Mouse (Mus musculus): ENCODE data around the gene Kera. TPM values are rescaled to one million over a fixed set of nuclear protein-coding genes. Genes with fewer than 3 reads are reported as not detected.

The Kera gene
- polyA plus RNA-seq (2014; fragmentation: Nextera tagmentation; extraction: Ambion mirVana) = 0.07 TPM in 1 of 2 replicates, not detected in the other

- ATAC-seq (replicated peaks; ENCODE audit: insufficient number of reproducible peaks, low FRiP score, low TSS enrichment) = no peak
- no peak within 1 kb of the TSS for H3K4me2 ChIP-seq
- H3K4me3 ChIP-seq (ENCODE audit: low read depth, low read length) = no peak within 1 kb of the TSS
- no peaks in the 10 kb centered on the region for H3K36me3 ChIP-seq (ENCODE audit: control insufficient read depth, insufficient read depth, low read length)
- H3K9me3 ChIP-seq (replicated peaks; ENCODE audit: control insufficient read depth, low read length) = no peaks in the 10 kb centered on the region
- H3K4me1 ChIP-seq (ENCODE audit: control insufficient read depth, insufficient read depth, low read length) = no peaks in the 10 kb centered on the region
- no peak within 1 kb of the TSS for H3K9ac ChIP-seq (ENCODE audit: low read depth, low read length)
- no peaks in the 10 kb centered on the region for H3K27me3 ChIP-seq (ENCODE audit: control insufficient read depth, insufficient read depth, low read length)
- 65% methylated on average over 2 of the region's 2 CpGs for WGBS (ENCODE audit: insufficient replicate concordance)
- H3K27ac ChIP-seq (ENCODE audit: low read depth, low read length) = no peak within 1 kb of the TSS
Measured at GRCm38 (mm10) chr10:97606579-97606978, at the start of gene Kera. Kera (plus strand) TSS chr10:97606879.

- H3K4me2 ChIP-seq = no peak within 1 kb of the TSS
- H3K4me3 ChIP-seq (ENCODE audit: low read depth, low read length) = no peak within 1 kb of the TSS
- WGBS (ENCODE audit: insufficient replicate concordance) = 54% methylated on average over 10 of the region's 10 CpGs
- no peak within 1 kb of the TSS for H3K9ac ChIP-seq (ENCODE audit: low read depth, low read length)
- no peaks in the 10 kb centered on the region for H3K9me3 ChIP-seq (replicated peaks; ENCODE audit: control insufficient read depth, low read length)
- peak within 1 kb of the TSS; percentile 22; the same call in 1 of the 2 replicates for H3K27ac ChIP-seq (ENCODE audit: low read depth, low read length)
- no peaks in the 10 kb centered on the region for H3K4me1 ChIP-seq (ENCODE audit: control insufficient read depth, insufficient read depth, low read length)
- no peaks in the 10 kb centered on the region for H3K36me3 ChIP-seq (ENCODE audit: control insufficient read depth, insufficient read depth, low read length)
- H3K27me3 ChIP-seq (ENCODE audit: control insufficient read depth, insufficient read depth, low read length) = no peaks in the 10 kb centered on the region
- no peak for ATAC-seq (replicated peaks; ENCODE audit: insufficient number of reproducible peaks, low FRiP score, low TSS enrichment)
Measured at GRCm38 (mm10) chr10:97564957-97565856, 41.5 kb upstream of the Kera start, which contains the start of gene Lum. Lum (plus strand) TSS chr10:97565128.

- H3K4me3 ChIP-seq (ENCODE audit: low read depth, low read length) = no peak overlapping the region
- 60% methylated on average over 8 of the region's 8 CpGs for WGBS (ENCODE audit: insufficient replicate concordance)
- no peaks in the 10 kb centered on the region for H3K4me1 ChIP-seq (ENCODE audit: control insufficient read depth, insufficient read depth, low read length)
- no peak overlapping the region for H3K4me2 ChIP-seq
- H3K36me3 ChIP-seq (ENCODE audit: control insufficient read depth, insufficient read depth, low read length) = no peaks in the 10 kb centered on the region
- no peaks in the 10 kb centered on the region for H3K9me3 ChIP-seq (replicated peaks; ENCODE audit: control insufficient read depth, low read length)
- no peak for ATAC-seq (replicated peaks; ENCODE audit: insufficient number of reproducible peaks, low FRiP score, low TSS enrichment)
- no peak overlapping the region for H3K27ac ChIP-seq (ENCODE audit: low read depth, low read length)
- H3K27me3 ChIP-seq (ENCODE audit: control insufficient read depth, insufficient read depth, low read length) = no peaks in the 10 kb centered on the region
- no peak overlapping the region for H3K9ac ChIP-seq (ENCODE audit: low read depth, low read length)
Measured at GRCm38 (mm10) chr10:97567489-97568135, 39.1 kb upstream of the Kera start.

- no peak for ATAC-seq (replicated peaks; ENCODE audit: insufficient number of reproducible peaks, low FRiP score, low TSS enrichment)
- no peak overlapping the region for H3K4me3 ChIP-seq (ENCODE audit: low read depth, low read length)
- no peak overlapping the region for H3K4me2 ChIP-seq
- no peak overlapping the region for H3K9ac ChIP-seq (ENCODE audit: low read depth, low read length)
- H3K9me3 ChIP-seq (replicated peaks; ENCODE audit: control insufficient read depth, low read length) = no peaks in the 10 kb centered on the region
- no peak overlapping the region for H3K27ac ChIP-seq (ENCODE audit: low read depth, low read length)
- H3K36me3 ChIP-seq (ENCODE audit: control insufficient read depth, insufficient read depth, low read length) = no peaks in the 10 kb centered on the region
- 85% methylated on average over 4 of the region's 4 CpGs for WGBS (ENCODE audit: insufficient replicate concordance)
- H3K4me1 ChIP-seq (ENCODE audit: control insufficient read depth, insufficient read depth, low read length) = no peaks in the 10 kb centered on the region
- no peaks in the 10 kb centered on the region for H3K27me3 ChIP-seq (ENCODE audit: control insufficient read depth, insufficient read depth, low read length)
Measured at GRCm38 (mm10) chr10:97582543-97583231, 24.0 kb upstream of the Kera start.

GRCm38 (mm10) chr10:97584176-97584575, 22.5 kb upstream of the Kera start:
- no peak overlapping the region for H3K9ac ChIP-seq (ENCODE audit: low read depth, low read length)
- H3K9me3 ChIP-seq (replicated peaks; ENCODE audit: control insufficient read depth, low read length) = no peaks in the 10 kb centered on the region
- no peaks in the 10 kb centered on the region for H3K27me3 ChIP-seq (ENCODE audit: control insufficient read depth, insufficient read depth, low read length)
- H3K27ac ChIP-seq (ENCODE audit: low read depth, low read length) = no peak overlapping the region
- 17% methylated on average over 3 of the region's 3 CpGs for WGBS (ENCODE audit: insufficient replicate concordance)
- H3K4me2 ChIP-seq = no peak overlapping the region
- no peaks in the 10 kb centered on the region for H3K4me1 ChIP-seq (ENCODE audit: control insufficient read depth, insufficient read depth, low read length)
- ATAC-seq (replicated peaks; ENCODE audit: insufficient number of reproducible peaks, low FRiP score, low TSS enrichment) = no peak
- no peaks in the 10 kb centered on the region for H3K36me3 ChIP-seq (ENCODE audit: control insufficient read depth, insufficient read depth, low read length)
- no peak overlapping the region for H3K4me3 ChIP-seq (ENCODE audit: low read depth, low read length)

GRCm38 (mm10) chr10:97587159-97587558, 19.5 kb upstream of the Kera start:
- Histone ChIP-seq H3K27me3 (ENCODE audit: control insufficient read depth, insufficient read depth, low read length) (no peaks in the 10 kb centered on the region), H3K9me3 (replicated peaks; ENCODE audit: control insufficient read depth, low read length) (no peaks in the 10 kb centered on the region), H3K9ac (ENCODE audit: low read depth, low read length) (no peak overlapping the region), H3K4me2 (no peak overlapping the region), H3K4me1 (ENCODE audit: control insufficient read depth, insufficient read depth, low read length) (no peaks in the 10 kb centered on the region), H3K4me3 (ENCODE audit: low read depth, low read length) (no peak overlapping the region), H3K27ac (ENCODE audit: low read depth, low read length) (no peak overlapping the region), H3K36me3 (ENCODE audit: control insufficient read depth, insufficient read depth, low read length) (no peaks in the 10 kb centered on the region)
- no peak for ATAC-seq (replicated peaks; ENCODE audit: insufficient number of reproducible peaks, low FRiP score, low TSS enrichment)
- WGBS (ENCODE audit: insufficient replicate concordance) = 69% methylated on average over 5 of the region's 5 CpGs

GRCm38 (mm10) chr10:97589574-97589973, 17.1 kb upstream of the Kera start:
- 33% methylated on average over 6 of the region's 6 CpGs for WGBS (ENCODE audit: insufficient replicate concordance)
- Histone ChIP-seq H3K9ac (ENCODE audit: low read depth, low read length) (no peak overlapping the region), H3K9me3 (replicated peaks; ENCODE audit: control insufficient read depth, low read length) (no peaks in the 10 kb centered on the region), H3K4me3 (ENCODE audit: low read depth, low read length) (no peak overlapping the region), H3K27ac (ENCODE audit: low read depth, low read length) (no peak overlapping the region), H3K4me1 (ENCODE audit: control insufficient read depth, insufficient read depth, low read length) (no peaks in the 10 kb centered on the region), H3K4me2 (no peak overlapping the region), H3K27me3 (ENCODE audit: control insufficient read depth, insufficient read depth, low read length) (no peaks in the 10 kb centered on the region), H3K36me3 (ENCODE audit: control insufficient read depth, insufficient read depth, low read length) (no peaks in the 10 kb centered on the region)
- ATAC-seq (replicated peaks; ENCODE audit: insufficient number of reproducible peaks, low FRiP score, low TSS enrichment) = 0 out of 2 replicates have a peak, but pooled peaks have one; percentile 39

- Histone ChIP-seq H3K27me3 (ENCODE audit: control insufficient read depth, insufficient read depth, low read length) (no peaks in the 10 kb centered on the region), H3K27ac (ENCODE audit: low read depth, low read length) (no peak overlapping the region), H3K4me3 (ENCODE audit: low read depth, low read length) (no peak overlapping the region), H3K4me2 (no peak overlapping the region), H3K4me1 (ENCODE audit: control insufficient read depth, insufficient read depth, low read length) (no peaks in the 10 kb centered on the region), H3K9me3 (replicated peaks; ENCODE audit: control insufficient read depth, low read length) (no peaks in the 10 kb centered on the region), H3K36me3 (ENCODE audit: control insufficient read depth, insufficient read depth, low read length) (no peaks in the 10 kb centered on the region), H3K9ac (ENCODE audit: low read depth, low read length) (no peak overlapping the region)
- 48% methylated on average over 3 of the region's 3 CpGs for WGBS (ENCODE audit: insufficient replicate concordance)
- no peak for ATAC-seq (replicated peaks; ENCODE audit: insufficient number of reproducible peaks, low FRiP score, low TSS enrichment)
Measured at GRCm38 (mm10) chr10:97591036-97591435, 15.6 kb upstream of the Kera start.
